Mouse (Mus musculus) embryonic facial prominence, embryonic 14.5 days (tissue): ENCODE results near the gene Phka2. TPM values are rescaled to one million over a fixed set of nuclear protein-coding genes. Genes with fewer than 3 reads are reported as not detected.

ENCODE experiments used
- ATAC-seq: fragments of 200-750 bp; cut with Nextera tagmentation; 2 replicates; pipeline ENCODE4 v1.8.0; 2017; ENCODE audit warnings: low read depth, moderate number of reproducible peaks, moderate TSS enrichment
- DNase-seq: peaks from one replicate; pipeline ENCODE4 v3.0.0-alpha.2; 2015; ENCODE audit warnings: low spot score
- H3K27ac ChIP-seq: fragments of 300-500 bp; sonication (generic); replicated peaks from 2 replicates; pipeline ENCODE4 v1.5.1; 2014; ENCODE audit warnings: low read depth, mild to moderate bottlenecking, low read length, moderate library complexity
- H3K27me3 ChIP-seq: fragments of 300-500 bp; sonication (generic); replicated peaks from 2 replicates; pipeline ENCODE4 v1.6.1; 2014; ENCODE audit warnings: low read length; ENCODE audit not compliant: control insufficient read depth, insufficient read depth
- H3K36me3 ChIP-seq: fragments of 300-500 bp; sonication (generic); 2 replicates; pipeline ENCODE4 v1.6.1; 2014; ENCODE audit warnings: low read length, mixed read lengths; ENCODE audit not compliant: control insufficient read depth, insufficient read depth
- H3K4me1 ChIP-seq: fragments of 300-500 bp; sonication (generic); 2 replicates; pipeline ENCODE4 v1.6.1; 2014; ENCODE audit warnings: antibody characterized with exemption, low read length; ENCODE audit not compliant: control insufficient read depth, insufficient read depth
- H3K4me2 ChIP-seq: fragments of 300-500 bp; sonication (generic); 2 replicates; pipeline ENCODE4 v1.6.1; 2014; ENCODE audit warnings: low read depth, mild to moderate bottlenecking, low read length, moderate library complexity, mixed read lengths
- H3K4me3 ChIP-seq: fragments of 300-500 bp; sonication (generic); 2 replicates; pipeline ENCODE4 v1.5.1; 2014; ENCODE audit warnings: low read depth, mild to moderate bottlenecking, low read length
- H3K9ac ChIP-seq: fragments of 300-500 bp; sonication (generic); 2 replicates; pipeline ENCODE4 v1.6.1; 2014; ENCODE audit warnings: low read depth, mild to moderate bottlenecking, low read length, moderate library complexity, mixed read lengths
- H3K9me3 ChIP-seq: fragments of 300-500 bp; sonication (generic); 2 replicates; pipeline ENCODE4 v1.6.1; 2016; ENCODE audit warnings: low read length; ENCODE audit not compliant: control insufficient read depth
- WGBS: fragments of 180-500 bp; shearing (Covaris S2); extraction: QIAGEN DNeasy Blood & Tissue Kit; methylation state at CpG from one replicate; pipeline ENCODE4 v1.1.7; 2014; 5-methylcytosine and 5-hydroxymethylcytosine counted together
- polyA plus RNA-seq: library from polyadenylated mRNA; unstranded; fragments of >200 nt; fragmentation: Nextera tagmentation; extraction: Ambion mirVana; gene quantifications from 2 replicates; pipeline ENCODE4 v1.2.1, GENCODE M21; 2014

Phka2 gene
- polyA plus RNA-seq, 1 experiment from 2014 or later = 18.1 TPM

GRCm38 (mm10) chrX:160603316-160603715 lies 101.3 kb downstream of the Phka2 start:
- no peaks in the 10 kb centered on the region for H3K9me3 ChIP-seq
- ATAC-seq (no peak), DNase-seq (no peak)
- H3K4me3 ChIP-seq = no peak overlapping the region
- WGBS = 93% methylated on average over 2 of the region's 2 CpGs
- H3K9ac ChIP-seq = no peak overlapping the region
- 0 out of 2 replicates have a peak, but pooled peaks cover 6% of the 10 kb centered on the region for H3K27me3 ChIP-seq
- no peaks in the 10 kb centered on the region for H3K36me3 ChIP-seq
- no peak overlapping the region for H3K4me2 ChIP-seq
- peaks cover 5% of the 10 kb centered on the region; the same call in 1 of the 2 replicates for H3K4me1 ChIP-seq
- no peak overlapping the region for H3K27ac ChIP-seq

GRCm38 (mm10) chrX:160603981-160604541 lies 102.1 kb downstream of the Phka2 start:
- Histone ChIP-seq H3K9ac (no peak overlapping the region), H3K4me1 (peaks cover 5% of the 10 kb centered on the region; the same call in 1 of the 2 replicates), H3K27me3 (0 out of 2 replicates have a peak, but pooled peaks cover 6% of the 10 kb centered on the region), H3K27ac (no peak overlapping the region), H3K4me3 (no peak overlapping the region), H3K4me2 (no peak overlapping the region), H3K36me3 (no peaks in the 10 kb centered on the region), H3K9me3 (no peaks in the 10 kb centered on the region)
- WGBS = 52% methylated on average over 6 of the region's 6 CpGs
- ATAC-seq = peak; percentile 30; the same call in 1 of the 2 replicates
- peak; percentile 52 for DNase-seq

DNA sequence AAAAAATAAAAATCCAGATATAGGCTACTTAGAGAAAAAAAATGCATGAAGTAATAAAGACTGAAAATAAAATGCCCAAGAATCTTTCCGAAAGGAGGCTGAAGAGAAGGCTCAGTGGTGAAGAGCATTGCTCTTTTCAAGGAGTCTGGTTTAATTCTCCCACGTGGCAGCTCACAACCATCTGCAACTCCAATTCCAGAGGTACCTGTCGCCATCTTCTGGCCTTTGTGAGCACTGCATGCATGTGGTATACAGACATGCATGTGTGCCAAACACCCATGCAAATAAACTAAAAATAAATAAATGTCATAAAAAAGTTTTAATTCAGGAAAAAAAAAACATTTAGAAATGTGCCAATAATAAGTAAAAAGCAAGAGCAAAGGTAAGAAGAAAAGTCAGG lies 107.9 kb downstream of the Phka2 start:
- H3K9me3 ChIP-seq = no peaks in the 10 kb centered on the region
- no peak overlapping the region for H3K4me3 ChIP-seq
- no peak overlapping the region for H3K27ac ChIP-seq
- ATAC-seq = no peak
- 38% methylated on average over 3 of the region's 3 CpGs for WGBS
- no peaks in the 10 kb centered on the region for H3K4me1 ChIP-seq
- no peak for DNase-seq
- no peaks in the 10 kb centered on the region; the same call in 1 of the 2 replicates for H3K27me3 ChIP-seq
- no peak overlapping the region for H3K9ac ChIP-seq
- no peak overlapping the region for H3K4me2 ChIP-seq
- no peaks in the 10 kb centered on the region for H3K36me3 ChIP-seq

DNA sequence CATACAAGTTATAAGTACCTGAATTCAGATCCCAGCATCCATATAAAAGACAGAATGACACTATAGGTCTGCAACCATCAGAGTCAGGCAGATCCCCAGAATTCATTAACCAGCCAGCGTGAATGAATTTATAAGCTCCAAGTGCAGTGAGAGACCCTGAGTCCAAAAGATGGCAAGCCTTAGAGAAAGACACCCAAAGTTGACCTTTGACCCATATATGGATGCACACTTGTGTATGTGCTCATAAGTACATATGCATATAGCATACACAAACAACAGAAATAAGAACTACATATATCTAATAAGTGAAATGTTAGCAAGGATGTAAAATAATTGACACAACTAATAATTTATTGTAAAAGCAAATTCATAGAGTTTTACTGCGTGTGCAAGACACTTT lies 108.5 kb downstream of the Phka2 start:
- Histone ChIP-seq H3K4me3 (no peak overlapping the region), H3K9me3 (no peaks in the 10 kb centered on the region), H3K9ac (no peak overlapping the region), H3K27me3 (no peaks in the 10 kb centered on the region; the same call in 1 of the 2 replicates), H3K36me3 (no peaks in the 10 kb centered on the region), H3K27ac (no peak overlapping the region), H3K4me2 (no peak overlapping the region), H3K4me1 (no peaks in the 10 kb centered on the region)
- 79% methylated on average over 2 of the region's 2 CpGs for WGBS
- DNase-seq = no peak
- ATAC-seq = no peak

GRCm38 (mm10) chrX:160610882-160611644 lies 109.1 kb downstream of the Phka2 start:
- H3K9ac ChIP-seq = no peak overlapping the region
- DNase-seq (no peak), ATAC-seq (no peak)
- no peak overlapping the region for H3K27ac ChIP-seq
- no peaks in the 10 kb centered on the region for H3K4me1 ChIP-seq
- no peaks in the 10 kb centered on the region for H3K36me3 ChIP-seq
- H3K9me3 ChIP-seq = no peaks in the 10 kb centered on the region
- no peaks in the 10 kb centered on the region; the same call in 1 of the 2 replicates for H3K27me3 ChIP-seq
- H3K4me2 ChIP-seq = no peak overlapping the region
- no peak overlapping the region for H3K4me3 ChIP-seq
- 42% methylated on average over 4 of the region's 4 CpGs for WGBS

Other genes starting within 250 kb of the Phka2 start
- 4.1 and 7.0 TPM in 2 replicates for gene Adgrg2, start 111.5 kb upstream of the Phka2 start, polyA plus RNA-seq
- 4.5 and 5.6 TPM in 2 replicates for gene Ppef1, start 233.6 kb downstream of the Phka2 start, polyA plus RNA-seq